Comparison of ENCODE assay signal across 11 mouse cellular contexts in genomic region chr4:156253043-156253442, GRCm38 (mm10). TPM values are rescaled to one million over a fixed set of nuclear protein-coding genes. Genes with fewer than 3 reads are reported as not detected.
DNase-seq lines count a peak whose midpoint lies in the region; ATAC-seq lines count a peak whose summit lies in the region.
"Had no signal": no experiment of that assay in that cellular context is flagged by ENCODE, and none has a peak within 500 bp of the region (broad histone marks: within the 10 kb centered on the region; RNA-seq: fewer than 3 reads in every experiment).

No protein-coding gene starts in this region.

- H3K36me3 ChIP-seq in heart, embryonic 10.5 days, result peaks cover 15% of the 10 kb centered on the region
- H3K36me3 ChIP-seq in liver, embryonic 11.5 days (ENCODE audit: control insufficient read depth, insufficient read depth, low read length), result peaks cover 9% of the 10 kb centered on the region
- peaks cover 5% of the 10 kb centered on the region for H3K36me3 ChIP-seq in midbrain, embryonic 15.5 days (replicated peaks)

- H3K9ac ChIP-seq in liver, embryonic 11.5 days (ENCODE audit: low read depth, low read length), result peak overlapping the region; percentile 49
- no peak overlapping the region for H3K9ac ChIP-seq in midbrain, embryonic 15.5 days
- H3K9ac ChIP-seq: forebrain, postnatal 0 days; heart, embryonic 15.5 days had no signal

- no peak overlapping the region; the same call in 1 of the 2 replicates for H3K4me3 ChIP-seq in heart, embryonic 10.5 days
- 0 out of 2 replicates have a peak overlapping the region, but pooled peaks have one; percentile 3 for H3K4me3 ChIP-seq in liver, embryonic 11.5 days (ENCODE audit: low read depth, low read length)
- H3K4me3 ChIP-seq in midbrain, embryonic 15.5 days, result no peak overlapping the region
- H3K4me3 ChIP-seq: heart, embryonic 15.5 days had no signal

- peaks cover 41% of the 10 kb centered on the region for H3K27me3 ChIP-seq in heart, embryonic 10.5 days (ENCODE audit: insufficient read depth, poor library complexity, severe bottlenecking)
- peaks cover 19% of the 10 kb centered on the region for H3K27me3 ChIP-seq in liver, embryonic 11.5 days (replicated peaks; ENCODE audit: control insufficient read depth, insufficient read depth, low read length)
- peaks cover 13% of the 10 kb centered on the region for H3K27me3 ChIP-seq in midbrain, embryonic 15.5 days (replicated peaks)

- DNase-seq in heart, embryonic 10.5 days (ENCODE audit: low spot score), result peak; percentile 91
- DNase-seq in heart, adult 9 months (ENCODE audit: low spot score in 2 of 2), result no peak
- peak; percentile 15 for DNase-seq in retina, postnatal 1 day
- DNase-seq in retina, embryonic 14.5 days (ENCODE audit: low spot score), result no peak
- DNase-seq in liver, embryonic 11.5 days (ENCODE audit: low spot score), result no peak
- no peak for DNase-seq in adrenal gland, postnatal 4 days (ENCODE audit: low spot score in 2 of 2)
- DNase-seq in right cerebral cortex, adult 2 months (ENCODE audit: low spot score in 2 of 2), result no peak
- DNase-seq: forebrain, postnatal 0 days had no signal

- WGBS in heart, embryonic 10.5 days, result 34% methylated on average over 7 of the region's 7 CpGs
- WGBS in liver, embryonic 11.5 days, result 18% methylated on average over 7 of the region's 7 CpGs
- 39% methylated on average over 7 of the region's 7 CpGs for WGBS in midbrain, embryonic 15.5 days

- ATAC-seq in liver, embryonic 11.5 days (replicated peaks; ENCODE audit: low FRiP score), result peak; percentile 89
- no peak for ATAC-seq in midbrain, embryonic 15.5 days (replicated peaks)
- ATAC-seq: forebrain, postnatal 0 days had no signal

- peaks cover 40% of the 10 kb centered on the region for H3K4me1 ChIP-seq in heart, embryonic 10.5 days
- H3K4me1 ChIP-seq in liver, embryonic 11.5 days (replicated peaks; ENCODE audit: control insufficient read depth, insufficient read depth, low read length), result peaks cover 31% of the 10 kb centered on the region
- peaks cover 38% of the 10 kb centered on the region for H3K4me1 ChIP-seq in midbrain, embryonic 15.5 days

- H3K27ac ChIP-seq in heart, embryonic 10.5 days, result no peak overlapping the region
- peak overlapping the region; percentile 82 for H3K27ac ChIP-seq in liver, embryonic 11.5 days (ENCODE audit: low read depth, low read length)
- H3K27ac ChIP-seq in midbrain, embryonic 15.5 days, result peak overlapping the region; percentile 61
- H3K27ac ChIP-seq: heart, embryonic 15.5 days; kidney, postnatal 0 days had no signal

- peak overlapping the region; percentile 54 for H3K4me2 ChIP-seq in liver, embryonic 11.5 days
- H3K4me2 ChIP-seq in midbrain, embryonic 15.5 days, result no peak overlapping the region
- H3K4me2 ChIP-seq: heart, embryonic 15.5 days had no signal

- H3K9me3 ChIP-seq in heart, embryonic 10.5 days, result no peaks in the 10 kb centered on the region
- no peaks in the 10 kb centered on the region for H3K9me3 ChIP-seq in liver, embryonic 11.5 days (ENCODE audit: control insufficient read depth, low read length)
- H3K9me3 ChIP-seq in midbrain, embryonic 15.5 days, result no peaks in the 10 kb centered on the region
- H3K9me3 ChIP-seq: heart, embryonic 15.5 days had no signal

RNA-seq across cellular contexts. Expression of gene Samd11, which starts 2.4 kb away (rescaled TPM):
- 1.1 and 2.0 TPM in 2 replicates for polyA plus RNA-seq in heart, embryonic 10.5 days (2016; fragmentation: Nextera tagmentation; extraction: Ambion mirVana)
- polyA plus RNA-seq in liver, embryonic 11.5 days (2014; fragmentation: Nextera tagmentation; extraction: Ambion mirVana), result 8.9 and 9.7 TPM in 2 replicates
- 4.8 and 5.5 TPM in 2 replicates for polyA plus RNA-seq in midbrain, embryonic 15.5 days (2015; fragmentation: Nextera tagmentation; extraction: Ambion mirVana)
- total RNA-seq in adrenal gland, postnatal 4 days (2021), result 1 to 10 TPM; 5.9 to 8.0 TPM
- polyA plus RNA-seq: kidney, postnatal 0 days had no signal

RNA-seq across cellular contexts. Expression of gene Noc2l, which starts 17.2 kb away (rescaled TPM):
- 59.2 and 96.5 TPM in 2 replicates for polyA plus RNA-seq in heart, embryonic 10.5 days (2016; fragmentation: Nextera tagmentation; extraction: Ambion mirVana)
- 152 and 155 TPM in 2 replicates for polyA plus RNA-seq in liver, embryonic 11.5 days (2014; fragmentation: Nextera tagmentation; extraction: Ambion mirVana)
- 56.6 and 60.4 TPM in 2 replicates for polyA plus RNA-seq in midbrain, embryonic 15.5 days (2015; fragmentation: Nextera tagmentation; extraction: Ambion mirVana)
- total RNA-seq in adrenal gland, postnatal 4 days (2021), result 10 to 100 TPM; 41.5 to 47.3 TPM

RNA-seq across cellular contexts. Expression of gene Plekhn1, which starts 18.4 kb away (rescaled TPM):
- 15.2 and 15.9 TPM in 2 replicates for polyA plus RNA-seq in heart, embryonic 10.5 days (2016; fragmentation: Nextera tagmentation; extraction: Ambion mirVana)
- 9.1 and 11.8 TPM in 2 replicates for polyA plus RNA-seq in liver, embryonic 11.5 days (2014; fragmentation: Nextera tagmentation; extraction: Ambion mirVana)
- polyA plus RNA-seq in midbrain, embryonic 15.5 days (2015; fragmentation: Nextera tagmentation; extraction: Ambion mirVana), result 29.1 and 30.1 TPM in 2 replicates
- 10 to 100 TPM; 26.9 to 27.8 TPM for total RNA-seq in adrenal gland, postnatal 4 days (2021)

RNA-seq across cellular contexts. Expression of gene Perm1, which starts 37.4 kb away (rescaled TPM):
- polyA plus RNA-seq in heart, embryonic 10.5 days (2016; fragmentation: Nextera tagmentation; extraction: Ambion mirVana), result 0.64 and 1.2 TPM in 2 replicates
- polyA plus RNA-seq in liver, embryonic 11.5 days (2014; fragmentation: Nextera tagmentation; extraction: Ambion mirVana), result 0.25 TPM in 2 replicates
- polyA plus RNA-seq in midbrain, embryonic 15.5 days (2015; fragmentation: Nextera tagmentation; extraction: Ambion mirVana), result 2.2 and 2.4 TPM in 2 replicates
- total RNA-seq in adrenal gland, postnatal 4 days (2021), result 1 to 10 TPM; 4.1 to 4.7 TPM

RNA-seq across cellular contexts. Expression of gene AW011738, which starts 49.9 kb away (rescaled TPM):
- 1.3 and 2.0 TPM in 2 replicates for polyA plus RNA-seq in heart, embryonic 10.5 days (2016; fragmentation: Nextera tagmentation; extraction: Ambion mirVana)
- 0.08 and 0.73 TPM in 2 replicates for polyA plus RNA-seq in liver, embryonic 11.5 days (2014; fragmentation: Nextera tagmentation; extraction: Ambion mirVana)
- 4.0 and 4.9 TPM in 2 replicates for polyA plus RNA-seq in midbrain, embryonic 15.5 days (2015; fragmentation: Nextera tagmentation; extraction: Ambion mirVana)
- 1 to 10 TPM; 3.7 to 4.8 TPM for total RNA-seq in adrenal gland, postnatal 4 days (2021)

Comparison
In these comparisons a context has a peak if more than half of its experiments do, and no peak if none do; other contexts are left out.
1. DNase-seq: peak in heart, embryonic 10.5 days (single experiment) and retina, postnatal 1 day (single experiment); none in heart, adult 9 months (0 of 2), retina, embryonic 14.5 days (single experiment), liver, embryonic 11.5 days (single experiment), adrenal gland, postnatal 4 days (0 of 2) and right cerebral cortex, adult 2 months (0 of 2).